Mouse (Mus musculus): ENCODE measurements at regions not wholly inside any gene's neighbourhood (a gene's known extent, or its start where the extent isn't known, plus 50 kb on each side); places are given as distances from the start of the nearest gene placed in this dataset.

DNA sequence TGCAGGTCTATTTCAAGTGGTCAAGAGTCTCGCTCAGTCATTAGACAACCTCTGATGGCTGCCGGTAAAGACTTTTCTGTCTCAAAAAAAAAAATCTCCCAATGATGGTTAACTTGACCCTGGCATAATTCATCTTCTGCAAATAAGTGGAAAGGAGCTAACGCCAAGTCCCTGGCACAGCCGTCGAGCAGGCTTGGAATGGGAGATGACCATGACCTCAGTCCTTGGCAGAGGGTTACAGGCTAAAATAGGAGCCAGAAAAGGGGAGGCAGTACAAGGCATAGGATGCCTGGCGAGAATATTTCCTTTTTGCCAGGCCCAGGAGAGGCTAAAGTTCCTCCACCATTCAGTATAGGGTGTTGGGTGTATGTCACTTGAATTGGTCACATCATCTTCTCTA lies 69.2 kb upstream of the Gdf10 start:
- H3K4me1 ChIP-seq (ENCODE audit: control insufficient read depth, insufficient read depth, low read length): no peaks in the 10 kb centered on the region
- no peak overlapping the region for H3K4me3 ChIP-seq (replicated peaks; ENCODE audit: control insufficient read depth, low read depth, low read length)
- no peak for TF ChIP-seq CTCF (IDR thresholded peaks at IDR 0.05; ENCODE audit: control insufficient read depth, insufficient read depth, low read length)
- no peak for TF ChIP-seq POLR2A (IDR thresholded peaks at IDR 0.05; ENCODE audit: borderline replicate concordance, control insufficient read depth, low read depth, low read length)
- 81% methylated on average over 6 of the region's 6 CpGs for WGBS
- no peak overlapping the region for H3K27ac ChIP-seq (ENCODE audit: control insufficient read depth, insufficient read depth, low read depth, low read length, poor library complexity)

DNA sequence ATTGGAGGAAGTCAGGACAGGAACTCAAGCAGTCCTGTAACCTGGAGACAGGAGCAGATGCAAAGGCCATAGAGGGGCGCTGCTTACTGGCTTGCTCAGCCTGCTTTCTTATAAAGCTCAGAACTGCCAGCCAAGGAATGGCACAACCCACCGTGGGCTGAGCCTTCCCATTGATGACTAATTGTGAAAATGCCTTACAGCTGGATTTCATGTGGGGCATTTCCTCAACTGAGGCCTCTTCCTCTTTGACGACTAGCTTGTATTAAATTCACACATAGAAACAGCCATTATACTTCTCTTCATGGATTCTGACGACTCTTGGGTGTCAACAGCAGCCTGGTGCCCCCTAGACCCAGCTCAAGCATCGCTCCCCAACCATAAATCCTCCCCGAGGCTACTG lies 66.4 kb upstream of the Gdf10 start:
- 49% methylated on average over 6 of the region's 6 CpGs for WGBS

DNA sequence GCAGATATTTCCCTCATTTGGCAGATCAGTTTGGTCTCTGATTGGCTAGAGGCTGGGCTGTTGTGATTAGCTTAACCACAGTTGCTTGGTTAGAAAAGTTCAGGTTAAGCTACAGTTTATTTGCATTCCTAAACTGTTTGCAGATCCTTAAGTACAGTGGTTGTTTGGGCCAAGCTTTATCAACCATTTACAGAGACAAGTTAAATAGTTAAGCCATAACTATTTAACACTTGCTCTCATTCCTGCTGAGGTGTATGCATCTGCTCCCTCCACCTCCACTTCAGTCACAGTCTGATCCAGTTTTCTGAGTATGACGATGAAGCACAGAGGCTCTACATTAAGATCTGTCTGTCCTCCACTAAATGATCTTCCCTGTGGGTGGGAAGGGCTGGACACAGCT lies 58.6 kb upstream of the Gdf10 start:
- H3K27ac ChIP-seq (ENCODE audit: control insufficient read depth, insufficient read depth, low read depth, low read length, poor library complexity): no peak overlapping the region
- H3K4me1 ChIP-seq (ENCODE audit: control insufficient read depth, insufficient read depth, low read length): no peaks in the 10 kb centered on the region
- TF ChIP-seq POLR2A (IDR thresholded peaks at IDR 0.05; ENCODE audit: borderline replicate concordance, control insufficient read depth, low read depth, low read length) (no peak), CTCF (IDR thresholded peaks at IDR 0.05; ENCODE audit: control insufficient read depth, insufficient read depth, low read length) (no peak)
- H3K4me3 ChIP-seq (replicated peaks; ENCODE audit: control insufficient read depth, low read depth, low read length): no peak overlapping the region
- 76% methylated on average over 1 of the region's 1 CpGs for WGBS

More for the DNA sequence above, 66.4 kb upstream of the Gdf10 start:
- TF ChIP-seq CTCF (IDR thresholded peaks at IDR 0.05; ENCODE audit: control insufficient read depth, insufficient read depth, low read length): no peak
- no peak for TF ChIP-seq POLR2A (IDR thresholded peaks at IDR 0.05; ENCODE audit: borderline replicate concordance, control insufficient read depth, low read depth, low read length)
- Histone ChIP-seq H3K27ac (ENCODE audit: control insufficient read depth, insufficient read depth, low read depth, low read length, poor library complexity) (no peak overlapping the region), H3K4me3 (replicated peaks; ENCODE audit: control insufficient read depth, low read depth, low read length) (no peak overlapping the region), H3K4me1 (ENCODE audit: control insufficient read depth, insufficient read depth, low read length) (no peaks in the 10 kb centered on the region)

DNA sequence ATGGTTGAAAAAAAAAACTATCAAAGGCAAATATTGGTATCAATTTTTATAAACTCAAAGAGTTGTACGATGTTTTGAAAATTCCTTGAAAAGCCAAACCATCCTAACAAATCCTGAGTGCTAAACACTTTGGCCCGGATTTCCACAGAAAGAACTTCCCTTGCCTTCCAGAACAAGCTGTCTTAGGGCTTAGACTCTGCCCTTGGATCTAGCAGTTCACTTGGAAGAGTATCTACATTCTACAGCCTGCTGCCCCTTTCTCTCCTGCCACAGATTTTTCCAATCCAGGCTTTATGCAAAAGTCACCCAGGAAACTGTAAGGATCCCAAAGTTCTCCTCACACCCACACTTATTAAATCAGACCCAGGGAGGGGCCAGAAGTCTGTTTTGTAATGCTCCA lies 57.6 kb upstream of the Gdf10 start:
- H3K27ac ChIP-seq (ENCODE audit: control insufficient read depth, insufficient read depth, low read depth, low read length, poor library complexity): no peak overlapping the region
- no peak overlapping the region for H3K4me3 ChIP-seq (replicated peaks; ENCODE audit: control insufficient read depth, low read depth, low read length)
- H3K4me1 ChIP-seq (ENCODE audit: control insufficient read depth, insufficient read depth, low read length): no peaks in the 10 kb centered on the region
- TF ChIP-seq POLR2A (IDR thresholded peaks at IDR 0.05; ENCODE audit: borderline replicate concordance, control insufficient read depth, low read depth, low read length): no peak
- no peak for TF ChIP-seq CTCF (IDR thresholded peaks at IDR 0.05; ENCODE audit: control insufficient read depth, insufficient read depth, low read length)
- WGBS: 71% methylated on average over 2 of the region's 2 CpGs

DNA sequence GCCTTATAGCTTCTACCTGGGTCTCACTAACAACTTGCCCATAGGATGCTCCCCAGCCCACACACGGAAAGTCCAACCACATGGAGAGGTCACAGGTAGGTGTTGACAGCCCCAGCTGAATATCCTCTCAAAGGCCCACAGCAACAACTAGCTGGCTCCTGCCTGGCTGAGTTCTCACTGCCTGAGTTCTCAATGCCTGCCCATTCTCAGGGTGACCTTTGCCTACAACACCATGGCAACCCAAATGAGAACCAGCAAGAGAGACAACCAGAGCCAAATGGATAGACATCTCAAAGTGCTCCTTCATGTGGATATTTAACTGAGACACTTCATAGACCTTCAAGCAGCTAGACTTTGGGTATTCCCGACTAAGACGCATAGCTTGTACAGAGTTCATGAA lies 55.7 kb upstream of the Gdf10 start:
- Histone ChIP-seq H3K4me3 (replicated peaks; ENCODE audit: control insufficient read depth, low read depth, low read length) (no peak overlapping the region), H3K27ac (ENCODE audit: control insufficient read depth, insufficient read depth, low read depth, low read length, poor library complexity) (no peak overlapping the region), H3K4me1 (ENCODE audit: control insufficient read depth, insufficient read depth, low read length) (no peaks in the 10 kb centered on the region)
- 80% methylated on average over 3 of the region's 3 CpGs for WGBS
- TF ChIP-seq CTCF (IDR thresholded peaks at IDR 0.05; ENCODE audit: control insufficient read depth, insufficient read depth, low read length) (no peak), POLR2A (IDR thresholded peaks at IDR 0.05; ENCODE audit: borderline replicate concordance, control insufficient read depth, low read depth, low read length) (no peak)

Measured in bone marrow, adult 2 months (tissue).